Mouse (Mus musculus): Measurements from ENCODE around the gene Dpagt1. TPM values are rescaled to one million over a fixed set of nuclear protein-coding genes. Genes with fewer than 3 reads are reported as not detected.
"Not testable (repeated sequence)": the region's sequence is repeated elsewhere in the genome, so short reads cannot be mapped to it uniquely, and the experiment has no call there.

The Dpagt1 gene
- polyA plus RNA-seq, 1 experiment from 2014 or later: 32.5 TPM

GRCm38 (mm10) chr9:44357207-44357606 lies 31.4 kb downstream of the Dpagt1 start:
- 79% methylated on average over 4 of the region's 4 CpGs for WGBS

GRCm38 (mm10) chr9:44361190-44361917 lies 35.5 kb downstream of the Dpagt1 start, which contains the start of gene Vps11:
Gene Vps11, minus strand, starts transcription at chr9:44361670.
- H3K4me1 ChIP-seq (ENCODE audit: control insufficient read depth, insufficient read depth, low read depth, low read length): peaks cover 6% of the 10 kb centered on the region

More at GRCm38 (mm10) chr9:44357207-44357606, 31.4 kb downstream of the Dpagt1 start:
- no peaks in the 10 kb centered on the region for H3K9me3 ChIP-seq (ENCODE audit: control insufficient read depth, low read length)
- no peak overlapping the region for H3K4me3 ChIP-seq (ENCODE audit: low read length)
- H3K36me3 ChIP-seq (ENCODE audit: control insufficient read depth, insufficient read depth, low read length): peaks cover 52% of the 10 kb centered on the region
- no peak overlapping the region for H3K27ac ChIP-seq (ENCODE audit: low read depth, low read length)
- H3K27me3 ChIP-seq (replicated peaks; ENCODE audit: control insufficient read depth, insufficient read depth, low read length): no peaks in the 10 kb centered on the region
- no peak overlapping the region for H3K4me2 ChIP-seq (ENCODE audit: low read length)
- peaks cover 6% of the 10 kb centered on the region for H3K4me1 ChIP-seq (ENCODE audit: control insufficient read depth, insufficient read depth, low read depth, low read length)
- H3K9ac ChIP-seq (ENCODE audit: low read depth, low read length): no peak overlapping the region
- ATAC-seq: no peak

GRCm38 (mm10) chr9:44361931-44362330 lies 36.1 kb downstream of the Dpagt1 start:
- not testable (repeated sequence) for H3K4me1 ChIP-seq (ENCODE audit: control insufficient read depth, insufficient read depth, low read depth, low read length); H3K27me3 ChIP-seq (replicated peaks; ENCODE audit: control insufficient read depth, insufficient read depth, low read length); H3K9me3 ChIP-seq (ENCODE audit: control insufficient read depth, low read length)
- Histone ChIP-seq H3K4me3 (ENCODE audit: low read length) (peak overlapping the region; percentile 90), H3K4me2 (ENCODE audit: low read length) (peak overlapping the region; percentile 67), H3K27ac (ENCODE audit: low read depth, low read length) (peak overlapping the region; percentile 83), H3K36me3 (ENCODE audit: control insufficient read depth, insufficient read depth, low read length) (peaks cover 17% of the 10 kb centered on the region), H3K9ac (ENCODE audit: low read depth, low read length) (peak overlapping the region; percentile 62)
- 50% methylated on average over 4 of the region's 4 CpGs for WGBS
- peak; percentile 54 for ATAC-seq

More at GRCm38 (mm10) chr9:44361190-44361917, 35.5 kb downstream of the Dpagt1 start, which contains the start of gene Vps11:
- no peaks in the 10 kb centered on the region for H3K9me3 ChIP-seq (ENCODE audit: control insufficient read depth, low read length)
- peak within 1 kb of the TSS; percentile 67 for H3K4me2 ChIP-seq (ENCODE audit: low read length)
- peaks cover 2% of the 10 kb centered on the region; the same call in 1 of the 2 replicates for H3K27me3 ChIP-seq (replicated peaks; ENCODE audit: control insufficient read depth, insufficient read depth, low read length)
- H3K4me3 ChIP-seq (ENCODE audit: low read length): peak within 1 kb of the TSS; percentile 90
- peak within 1 kb of the TSS; percentile 83 for H3K27ac ChIP-seq (ENCODE audit: low read depth, low read length)
- peak; percentile 94 for ATAC-seq
- H3K36me3 ChIP-seq (ENCODE audit: control insufficient read depth, insufficient read depth, low read length): peaks cover 19% of the 10 kb centered on the region
- 1% methylated on average over 44 of the region's 44 CpGs for WGBS
- peak within 1 kb of the TSS; percentile 88 for H3K9ac ChIP-seq (ENCODE audit: low read depth, low read length)

- WGBS: 65% methylated on average over 3 of the region's 3 CpGs
- Histone ChIP-seq H3K4me1 (ENCODE audit: control insufficient read depth, insufficient read depth, low read depth, low read length) (peaks cover 6% of the 10 kb centered on the region), H3K27me3 (replicated peaks; ENCODE audit: control insufficient read depth, insufficient read depth, low read length) (peaks cover 2% of the 10 kb centered on the region; the same call in 1 of the 2 replicates), H3K9me3 (ENCODE audit: control insufficient read depth, low read length) (no peaks in the 10 kb centered on the region), H3K27ac (ENCODE audit: low read depth, low read length) (no peak overlapping the region), H3K9ac (ENCODE audit: low read depth, low read length) (no peak overlapping the region), H3K36me3 (ENCODE audit: control insufficient read depth, insufficient read depth, low read length) (no peaks in the 10 kb centered on the region; the same call in 1 of the 2 replicates), H3K4me2 (ENCODE audit: low read length) (no peak overlapping the region), H3K4me3 (ENCODE audit: low read length) (no peak overlapping the region)
- no peak for ATAC-seq
Observed at GRCm38 (mm10) chr9:44364480-44364879, 38.7 kb downstream of the Dpagt1 start.

- no peak overlapping the region for H3K4me3 ChIP-seq (ENCODE audit: low read length)
- no peaks in the 10 kb centered on the region for H3K9me3 ChIP-seq (ENCODE audit: control insufficient read depth, low read length)
- ATAC-seq: no peak
- H3K4me1 ChIP-seq (ENCODE audit: control insufficient read depth, insufficient read depth, low read depth, low read length): 0 out of 2 replicates have a peak, but pooled peaks cover 2% of the 10 kb centered on the region
- no peaks in the 10 kb centered on the region for H3K36me3 ChIP-seq (ENCODE audit: control insufficient read depth, insufficient read depth, low read length)
- H3K27ac ChIP-seq (ENCODE audit: low read depth, low read length): no peak overlapping the region
- no peak overlapping the region for H3K4me2 ChIP-seq (ENCODE audit: low read length)
- H3K27me3 ChIP-seq (replicated peaks; ENCODE audit: control insufficient read depth, insufficient read depth, low read length): no peaks in the 10 kb centered on the region
- no peak overlapping the region for H3K9ac ChIP-seq (ENCODE audit: low read depth, low read length)
Observed at GRCm38 (mm10) chr9:44373386-44373785, 47.6 kb downstream of the Dpagt1 start.

- peaks cover under 1% of the 10 kb centered on the region; the same call in 1 of the 2 replicates for H3K36me3 ChIP-seq (ENCODE audit: control insufficient read depth, insufficient read depth, low read length)
- H3K4me1 ChIP-seq (ENCODE audit: control insufficient read depth, insufficient read depth, low read depth, low read length): peaks cover 13% of the 10 kb centered on the region
- no peak for ATAC-seq
- H3K9ac ChIP-seq (ENCODE audit: low read depth, low read length): no peak overlapping the region
- H3K27ac ChIP-seq (ENCODE audit: low read depth, low read length): no peak overlapping the region
- H3K27me3 ChIP-seq (replicated peaks; ENCODE audit: control insufficient read depth, insufficient read depth, low read length): no peaks in the 10 kb centered on the region
- WGBS: 93% methylated on average over 6 of the region's 6 CpGs
- H3K4me2 ChIP-seq (ENCODE audit: low read length): no peak overlapping the region
- no peaks in the 10 kb centered on the region for H3K9me3 ChIP-seq (ENCODE audit: control insufficient read depth, low read length)
- no peak overlapping the region for H3K4me3 ChIP-seq (ENCODE audit: low read length)
Observed at GRCm38 (mm10) chr9:44376141-44376540, 50.3 kb downstream of the Dpagt1 start.

GRCm38 (mm10) chr9:44377335-44377734 lies 51.5 kb downstream of the Dpagt1 start:
- not testable (repeated sequence) for H3K4me2 ChIP-seq (ENCODE audit: low read length); H3K27ac ChIP-seq (ENCODE audit: low read depth, low read length); H3K9ac ChIP-seq (ENCODE audit: low read depth, low read length); H3K4me3 ChIP-seq (ENCODE audit: low read length); ATAC-seq; H3K27me3 ChIP-seq (replicated peaks; ENCODE audit: control insufficient read depth, insufficient read depth, low read length); H3K9me3 ChIP-seq (ENCODE audit: control insufficient read depth, low read length)
- 90% methylated on average over 2 of the region's 2 CpGs for WGBS
- Histone ChIP-seq H3K36me3 (ENCODE audit: control insufficient read depth, insufficient read depth, low read length) (peaks cover 11% of the 10 kb centered on the region), H3K4me1 (ENCODE audit: control insufficient read depth, insufficient read depth, low read depth, low read length) (peaks cover 13% of the 10 kb centered on the region)

- H3K4me3 ChIP-seq (ENCODE audit: low read length): peak overlapping the region; percentile 88
- ATAC-seq: no peak
- peaks cover 16% of the 10 kb centered on the region for H3K36me3 ChIP-seq (ENCODE audit: control insufficient read depth, insufficient read depth, low read length)
- H3K9me3 ChIP-seq (ENCODE audit: control insufficient read depth, low read length): no peaks in the 10 kb centered on the region
- H3K9ac ChIP-seq (ENCODE audit: low read depth, low read length): peak overlapping the region; percentile 72
- no peaks in the 10 kb centered on the region for H3K27me3 ChIP-seq (replicated peaks; ENCODE audit: control insufficient read depth, insufficient read depth, low read length)
- H3K4me1 ChIP-seq (ENCODE audit: control insufficient read depth, insufficient read depth, low read depth, low read length): peaks cover 13% of the 10 kb centered on the region
- H3K4me2 ChIP-seq (ENCODE audit: low read length): peak overlapping the region; percentile 54
- 92% methylated on average over 5 of the region's 5 CpGs for WGBS
- peak overlapping the region; percentile 12; the same call in 1 of the 2 replicates for H3K27ac ChIP-seq (ENCODE audit: low read depth, low read length)
Observed at GRCm38 (mm10) chr9:44378153-44378730, 52.4 kb downstream of the Dpagt1 start.
